Mouse (Mus musculus): ENCODE results near the gene Fgd2.

Gene Fgd2

DNA sequence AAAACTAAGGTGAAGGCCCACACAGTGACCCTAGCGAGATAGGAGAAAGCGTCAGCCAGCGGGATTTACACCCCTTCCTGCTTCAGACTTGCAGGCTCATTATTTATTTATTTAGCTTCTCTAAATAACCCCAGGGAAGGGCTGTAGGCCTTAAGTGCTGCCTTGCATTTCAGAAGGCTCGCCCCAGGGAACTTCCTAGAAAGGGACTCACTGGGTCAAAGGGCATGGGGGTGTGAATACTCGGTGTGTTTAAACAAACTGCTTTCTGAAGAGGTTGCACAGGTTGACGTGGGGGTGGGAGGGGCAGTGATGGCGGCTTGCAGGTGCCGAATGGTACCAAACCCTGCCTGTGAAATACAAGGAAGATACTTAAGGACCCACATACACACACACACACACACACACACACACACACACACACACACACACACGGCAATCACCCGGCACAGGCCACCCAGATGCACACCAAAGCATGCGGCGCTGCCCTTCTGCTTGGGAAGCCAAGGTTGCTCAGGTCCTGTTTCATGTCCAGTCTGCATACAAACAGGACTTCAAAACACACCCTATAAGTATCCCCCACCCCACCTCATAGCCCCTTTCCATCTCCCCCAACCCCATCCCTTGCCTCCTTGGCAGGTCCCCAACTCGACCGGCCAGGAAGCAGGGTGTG lies 38.7 kb downstream of the Fgd2 start:
- DNase-seq, result no peak

DNA sequence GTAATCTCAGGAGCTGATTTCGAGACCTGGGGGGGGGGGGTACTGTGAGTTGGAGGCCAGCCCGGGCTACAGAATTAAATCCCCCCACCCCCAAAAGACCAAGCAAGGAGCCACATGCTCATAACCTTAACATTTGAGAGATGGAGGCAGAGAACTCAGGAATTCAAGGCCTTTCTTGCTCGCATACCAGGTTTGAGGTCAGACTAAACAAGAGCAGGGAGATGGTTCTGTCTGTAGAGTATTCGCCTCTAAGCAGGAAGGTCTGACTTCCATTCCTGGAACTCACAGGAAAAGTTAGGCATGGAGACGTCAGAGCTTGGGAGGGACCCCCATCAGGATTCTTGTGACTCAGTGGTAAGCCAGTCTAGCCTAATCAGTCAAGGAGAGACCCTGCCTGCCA lies 39.3 kb downstream of the Fgd2 start:
- no peak for DNase-seq

DNA sequence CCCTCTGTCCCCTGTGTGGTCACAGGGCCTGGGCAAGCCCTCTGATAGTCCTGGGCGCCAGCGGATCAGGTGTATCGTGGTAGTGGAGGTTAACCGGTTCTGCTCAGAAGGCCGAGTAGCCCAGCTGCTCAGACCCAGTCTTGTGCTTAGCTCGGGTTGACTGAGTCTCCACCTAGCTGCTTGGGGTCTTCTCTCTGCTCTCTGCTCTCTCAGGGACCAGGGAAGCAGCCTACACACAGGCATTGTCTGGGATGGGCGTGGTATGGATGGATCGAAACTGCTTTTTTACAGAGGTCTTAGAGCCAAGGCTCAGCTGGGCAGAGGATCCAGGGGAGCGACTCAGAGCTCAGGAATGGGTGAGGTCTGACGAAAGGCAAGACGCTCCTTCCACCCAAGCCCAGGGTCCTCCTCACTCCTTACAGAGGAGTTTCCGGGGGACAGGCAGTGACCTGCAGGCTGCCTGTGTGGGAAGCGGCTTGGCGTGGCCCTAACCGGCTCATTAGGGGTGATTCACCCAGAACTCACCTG lies 41.1 kb downstream of the Fgd2 start:
- no peak for DNase-seq

DNA sequence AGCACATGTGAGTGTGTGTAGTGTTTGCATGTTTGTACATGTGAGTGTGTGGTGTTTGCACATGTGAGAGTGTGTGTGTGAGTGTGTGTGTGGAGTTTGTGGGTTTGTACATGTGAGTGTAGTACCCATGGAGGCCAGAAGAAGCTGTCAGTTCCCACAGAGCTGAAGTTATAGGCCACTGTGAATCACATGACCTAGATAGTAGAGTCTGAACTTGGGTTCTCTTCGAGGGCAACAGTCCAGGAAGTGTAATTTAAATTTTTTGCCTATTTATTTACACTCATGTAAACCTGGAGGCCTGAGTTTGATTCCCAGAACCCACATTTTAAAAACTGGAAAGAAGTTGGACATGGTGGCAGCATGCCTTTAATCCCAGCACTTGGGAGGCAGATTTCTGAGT lies 42.5 kb downstream of the Fgd2 start:
- no peak for DNase-seq

GRCm38 (mm10) chr17:29405501-29405900 lies 44.8 kb downstream of the Fgd2 start:
- DNase-seq, result no peak

DNA sequence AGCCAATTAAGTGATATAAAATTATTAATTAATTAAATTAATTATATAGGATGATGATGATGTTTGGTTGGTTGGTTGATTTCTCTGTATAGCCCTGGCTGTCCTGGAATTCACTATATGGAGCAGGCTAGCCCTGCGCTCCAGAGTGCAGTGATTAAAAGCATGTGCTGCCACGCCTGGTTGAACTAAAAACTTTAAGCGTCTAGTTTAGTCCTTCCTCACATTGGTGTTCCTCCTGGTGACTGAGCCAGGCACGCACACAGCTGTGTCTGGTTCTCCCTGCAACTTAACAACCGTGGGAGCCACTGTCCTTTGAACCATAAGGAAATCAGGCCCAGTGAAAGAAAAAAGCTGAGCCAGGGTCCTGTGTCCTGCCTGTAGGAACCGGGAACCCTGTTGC lies 45.4 kb downstream of the Fgd2 start:
- no peak for DNase-seq

DNA sequence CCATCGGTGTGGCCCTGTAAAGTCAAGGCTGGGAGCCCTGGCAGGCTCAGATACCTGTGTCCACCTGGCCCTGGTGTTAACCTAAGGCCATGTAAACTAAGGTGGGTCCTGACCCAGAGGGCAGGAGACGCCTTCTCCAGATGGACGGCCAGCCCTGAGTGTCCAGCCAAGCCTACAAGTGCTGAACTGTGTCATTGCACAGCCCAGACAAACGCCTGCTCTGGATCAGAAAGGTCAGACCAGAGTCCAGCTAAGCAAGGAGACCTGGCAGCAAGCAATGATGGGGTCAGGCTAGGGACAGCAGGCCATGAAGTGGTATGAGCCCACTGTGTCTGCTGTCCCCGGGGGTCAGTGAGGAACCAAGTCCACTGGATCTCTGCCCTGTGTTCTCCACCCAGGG lies 46.7 kb downstream of the Fgd2 start:
- peak; percentile 59 for DNase-seq

DNA sequence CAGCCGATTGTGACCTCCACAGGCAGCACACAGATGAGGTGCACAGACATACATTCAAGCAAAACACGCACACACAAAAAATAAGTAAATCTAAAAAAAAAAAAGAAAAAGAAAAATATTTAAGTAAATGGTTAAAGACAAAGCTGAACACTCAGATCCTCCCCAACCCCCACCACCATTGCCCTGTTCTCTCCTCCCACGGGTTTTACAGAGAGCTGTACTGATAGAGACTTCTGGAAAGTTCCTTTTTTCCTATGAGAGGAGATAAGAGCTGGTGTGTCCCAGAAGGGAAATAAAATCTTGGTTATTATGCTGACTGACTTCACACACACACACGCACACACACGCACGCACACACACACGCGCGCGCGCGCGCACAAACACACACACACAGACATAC lies 47.6 kb downstream of the Fgd2 start:
- no peak for DNase-seq

DNA sequence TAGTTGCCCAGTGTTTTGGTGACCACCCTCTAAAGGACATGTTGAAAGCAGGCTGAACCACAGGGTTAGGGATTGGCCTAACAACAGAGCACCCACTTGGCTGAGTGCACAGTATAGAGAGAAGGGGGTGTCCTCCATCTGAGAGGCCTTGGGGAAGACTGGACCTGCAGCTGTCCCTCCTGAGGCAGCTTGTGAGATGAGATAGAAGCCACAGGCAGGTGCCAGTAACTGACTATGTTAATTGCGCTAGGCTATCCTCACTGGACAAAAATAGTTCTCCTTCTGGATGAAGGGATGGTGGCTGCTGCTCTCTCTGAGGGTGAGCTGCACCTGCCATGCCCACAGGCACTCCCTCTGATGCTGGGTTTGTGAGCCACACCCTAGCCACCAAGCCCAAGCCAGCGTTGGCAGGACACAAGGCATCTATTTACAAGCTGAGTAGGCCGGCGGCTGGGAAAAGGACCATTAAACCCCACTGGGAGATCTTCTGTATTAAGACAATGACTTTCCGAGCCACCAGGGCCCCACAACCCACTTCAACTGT lies 49.2 kb downstream of the Fgd2 start:
- no peak for DNase-seq

- no peak for DNase-seq
Observed at GRCm38 (mm10) chr17:29411821-29412425, 51.2 kb downstream of the Fgd2 start.

GRCm38 (mm10) chr17:29414566-29414965 lies 53.9 kb downstream of the Fgd2 start:
- peak; percentile 45 for DNase-seq

DNA sequence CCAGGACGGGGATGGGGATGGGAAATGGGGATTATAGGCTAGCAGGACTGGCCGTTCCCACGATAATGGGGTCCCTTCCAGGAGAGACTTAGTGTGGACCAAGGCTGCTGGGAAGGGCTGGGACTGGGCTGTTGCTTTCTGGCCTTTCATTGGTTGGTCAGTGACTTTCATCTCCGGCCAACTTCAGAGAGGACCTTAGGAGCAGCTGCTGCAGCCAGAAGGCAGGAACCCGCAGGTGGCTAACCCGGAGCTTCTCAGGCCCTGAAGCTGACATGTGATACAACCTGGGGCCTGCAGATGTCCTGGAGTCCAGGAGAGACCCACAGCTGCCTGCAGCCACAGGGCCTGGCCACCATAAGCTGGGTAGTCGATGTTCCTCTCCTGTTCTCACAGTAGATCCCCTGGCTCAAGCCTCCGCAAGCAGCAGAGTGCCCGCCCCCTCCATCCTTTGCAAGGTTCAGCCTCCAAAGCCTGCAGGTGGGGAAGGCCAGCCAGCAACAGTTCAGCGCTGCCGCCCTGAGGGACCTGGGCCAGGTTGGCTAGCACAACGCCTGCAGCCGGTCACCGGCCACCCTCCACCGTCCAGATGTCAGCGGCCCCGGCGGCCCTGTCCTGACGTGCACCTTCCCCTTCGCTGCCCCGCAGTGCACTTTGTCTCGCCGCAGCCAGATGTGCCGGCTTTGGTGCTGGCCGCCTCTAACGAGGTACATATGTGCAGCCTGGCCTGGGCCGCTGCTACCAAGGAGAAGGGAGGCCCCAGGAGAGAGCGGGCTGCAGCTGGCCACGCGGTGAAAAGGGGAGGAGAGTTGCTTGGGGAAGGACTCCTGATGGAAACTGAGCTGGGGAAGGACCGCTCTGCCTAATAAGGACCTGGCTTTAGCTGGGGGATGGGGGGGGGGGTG lies 55.3 kb downstream of the Fgd2 start:
- DNase-seq, result no peak

DNA sequence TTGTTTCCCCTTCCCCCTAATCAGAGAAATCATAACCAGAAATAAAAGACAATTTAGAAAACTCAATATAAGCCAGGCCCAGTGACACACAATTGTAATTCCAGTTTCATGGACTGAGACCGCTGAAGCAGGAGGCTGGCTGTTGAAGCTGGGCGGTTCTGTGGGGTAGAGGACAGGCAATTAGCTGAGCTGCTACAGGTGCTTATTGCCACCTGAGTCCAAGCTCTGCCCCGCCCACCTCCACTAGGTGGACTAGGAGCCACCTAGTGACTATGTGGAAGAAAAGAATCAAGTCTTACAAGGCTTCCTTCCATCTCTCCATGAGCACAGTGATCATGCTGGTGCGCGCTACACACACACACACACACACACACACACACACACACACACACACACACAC lies 56.0 kb downstream of the Fgd2 start:
- DNase-seq, result no peak

GRCm38 (mm10) chr17:29418758-29419380 lies 58.2 kb downstream of the Fgd2 start:
- DNase-seq, result no peak

DNA sequence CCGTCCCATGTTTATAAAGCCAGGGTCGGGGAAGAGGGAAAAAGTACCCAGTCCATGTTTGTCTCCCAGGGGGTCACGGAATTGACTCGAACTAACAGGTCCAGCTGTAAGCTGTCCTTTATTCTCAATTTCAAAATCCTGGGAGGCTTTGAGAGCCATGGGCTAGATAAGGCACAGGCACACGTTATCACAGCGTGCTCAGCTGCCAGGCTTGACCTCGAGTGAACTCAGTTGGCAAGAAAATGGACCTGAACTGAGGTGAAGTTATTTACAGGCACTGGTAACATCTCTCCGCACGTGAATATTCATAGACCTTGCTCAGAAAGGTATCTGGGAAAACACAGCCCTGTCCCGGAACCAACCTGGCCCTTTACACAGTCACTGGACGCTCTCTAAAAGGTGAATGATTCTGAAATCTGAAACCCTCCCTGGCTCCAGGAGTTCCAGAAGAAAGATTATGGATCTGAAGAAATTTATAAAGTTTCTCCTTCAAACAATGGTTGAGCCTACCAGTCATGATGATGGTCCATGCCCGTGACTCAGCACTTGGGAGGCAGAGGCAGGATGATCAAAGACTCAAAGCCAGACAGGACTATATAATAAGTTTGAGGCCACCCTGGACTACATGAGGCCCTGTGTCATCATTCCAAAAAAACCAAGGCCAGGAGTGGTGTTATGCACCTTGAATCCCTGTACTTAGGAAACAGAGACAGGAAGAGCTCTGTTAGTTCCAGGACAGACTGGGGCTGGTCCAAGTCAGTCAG lies 59.4 kb downstream of the Fgd2 start:
- no peak for DNase-seq

GRCm38 (mm10) chr17:29421319-29421718 lies 60.6 kb downstream of the Fgd2 start:
- no peak for DNase-seq

DNA sequence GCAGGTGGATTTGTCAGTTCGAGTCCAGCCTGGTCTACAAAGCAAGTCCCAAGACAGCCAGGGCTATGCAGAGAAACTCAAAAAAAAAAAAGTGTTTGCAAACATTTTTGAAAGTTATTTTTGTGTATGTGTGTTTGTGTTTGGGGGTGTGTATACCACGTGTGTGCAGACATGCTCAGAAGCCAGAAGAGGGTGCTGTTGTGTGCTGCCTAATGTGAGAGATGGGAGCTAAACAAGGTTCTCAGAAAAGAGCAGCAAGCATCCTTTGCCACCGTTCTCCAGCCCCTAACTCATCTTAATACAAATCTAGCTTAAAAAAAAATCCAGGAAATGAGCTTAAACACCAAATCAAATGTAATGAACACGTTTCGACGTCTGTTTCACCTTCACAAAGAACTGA lies 61.6 kb downstream of the Fgd2 start:
- no peak for DNase-seq

GRCm38 (mm10) chr17:29422912-29423504 lies 62.3 kb downstream of the Fgd2 start:
- no peak for DNase-seq

DNA sequence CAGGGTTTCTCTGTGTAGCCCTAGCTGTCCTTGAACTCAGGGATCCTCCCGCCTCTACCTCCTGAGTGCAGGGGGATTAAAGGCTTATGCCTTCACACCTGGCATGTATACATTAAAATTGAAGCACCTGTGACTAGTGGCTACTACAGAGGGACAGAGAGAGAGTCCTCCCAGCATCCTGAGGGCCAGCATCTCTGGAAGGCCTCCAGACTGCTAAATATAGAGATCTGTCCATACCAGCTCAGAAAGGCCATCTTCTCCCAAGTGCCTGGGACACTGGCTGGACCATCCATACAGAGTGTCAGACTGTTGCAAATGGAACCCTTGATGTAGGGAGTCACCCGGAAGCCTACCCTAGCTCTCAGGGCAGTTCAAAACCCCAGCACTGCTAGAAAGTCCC lies 63.3 kb downstream of the Fgd2 start:
- no peak for DNase-seq

DNA sequence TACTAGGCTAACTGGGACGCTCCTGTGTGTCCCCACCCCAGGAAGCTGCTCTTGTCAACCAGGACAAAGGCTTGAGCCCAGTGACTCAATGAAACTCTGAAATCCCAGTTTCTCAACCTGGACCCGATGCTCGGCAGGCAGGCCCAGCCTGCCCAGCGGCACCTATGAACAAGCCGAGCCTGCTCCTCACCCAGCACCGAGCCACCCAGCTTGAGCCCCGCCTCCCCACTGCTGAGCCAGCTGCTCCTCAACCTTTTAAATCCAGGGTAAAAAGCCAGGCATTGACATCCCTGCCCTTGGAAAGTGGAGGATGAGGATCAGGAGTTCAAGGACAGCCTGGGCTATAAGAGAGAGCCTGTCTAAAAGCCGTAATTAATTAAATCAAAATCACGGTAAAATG lies 64.6 kb downstream of the Fgd2 start:
- DNase-seq, result no peak

GRCm38 (mm10) chr17:29428213-29428612 lies 67.5 kb downstream of the Fgd2 start:
- DNase-seq, result no peak

- DNase-seq, result no peak
Observed at GRCm38 (mm10) chr17:29428826-29429225, 68.1 kb downstream of the Fgd2 start.
